Mouse (Mus musculus): ENCODE results near the gene Foxs1. TPM values are rescaled to one million over a fixed set of nuclear protein-coding genes. Genes with fewer than 3 reads are reported as not detected.

Gene Foxs1
- total RNA-seq, 2 experiments from 2014 or later = 3.7 TPM

DNA sequence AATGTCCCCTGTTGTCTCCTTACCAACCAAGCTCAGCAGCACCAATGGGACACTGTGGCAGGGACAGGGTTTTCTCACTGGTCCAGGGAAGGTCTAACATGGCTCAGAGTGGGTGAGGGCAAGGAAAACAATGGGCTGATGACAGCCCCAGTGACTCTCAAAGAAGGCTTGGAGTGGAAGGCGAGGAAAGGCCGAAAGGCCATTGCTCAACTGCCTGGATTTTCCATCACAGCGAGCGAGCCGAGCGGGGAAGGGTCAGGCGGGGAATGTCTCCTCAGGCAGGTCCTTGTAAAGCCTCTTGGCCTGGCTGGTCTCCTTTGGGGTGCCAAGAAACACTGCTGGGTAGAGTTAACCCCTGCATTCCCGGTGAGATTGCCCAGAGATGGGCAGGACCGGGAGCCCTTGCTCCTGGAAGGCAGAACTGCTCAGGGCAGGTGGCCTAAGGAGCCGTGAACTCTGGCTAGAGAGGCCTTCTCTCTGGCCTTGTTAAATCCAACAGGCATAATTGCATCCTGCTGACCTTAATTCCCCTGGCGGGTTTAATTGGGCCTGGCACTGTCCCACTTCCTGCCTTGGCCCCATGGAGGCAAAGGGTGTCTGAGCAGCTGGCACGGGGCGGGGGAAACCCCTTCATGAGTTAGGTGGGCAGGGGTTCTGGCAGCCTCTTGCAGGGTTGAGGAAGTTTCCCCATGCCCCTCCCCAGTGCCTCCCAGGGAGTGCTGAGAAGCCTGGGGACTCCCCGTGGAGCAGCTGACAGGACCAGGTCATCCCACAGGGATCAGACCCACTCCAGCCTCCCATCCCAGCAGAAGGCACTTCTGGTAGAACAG, 25.7 kb downstream of the Foxs1 start:
- DNase-seq (ENCODE audit: low spot score) = no peak
- intact Hi-C loops (cut with DNase I) = no loop called here

DNA sequence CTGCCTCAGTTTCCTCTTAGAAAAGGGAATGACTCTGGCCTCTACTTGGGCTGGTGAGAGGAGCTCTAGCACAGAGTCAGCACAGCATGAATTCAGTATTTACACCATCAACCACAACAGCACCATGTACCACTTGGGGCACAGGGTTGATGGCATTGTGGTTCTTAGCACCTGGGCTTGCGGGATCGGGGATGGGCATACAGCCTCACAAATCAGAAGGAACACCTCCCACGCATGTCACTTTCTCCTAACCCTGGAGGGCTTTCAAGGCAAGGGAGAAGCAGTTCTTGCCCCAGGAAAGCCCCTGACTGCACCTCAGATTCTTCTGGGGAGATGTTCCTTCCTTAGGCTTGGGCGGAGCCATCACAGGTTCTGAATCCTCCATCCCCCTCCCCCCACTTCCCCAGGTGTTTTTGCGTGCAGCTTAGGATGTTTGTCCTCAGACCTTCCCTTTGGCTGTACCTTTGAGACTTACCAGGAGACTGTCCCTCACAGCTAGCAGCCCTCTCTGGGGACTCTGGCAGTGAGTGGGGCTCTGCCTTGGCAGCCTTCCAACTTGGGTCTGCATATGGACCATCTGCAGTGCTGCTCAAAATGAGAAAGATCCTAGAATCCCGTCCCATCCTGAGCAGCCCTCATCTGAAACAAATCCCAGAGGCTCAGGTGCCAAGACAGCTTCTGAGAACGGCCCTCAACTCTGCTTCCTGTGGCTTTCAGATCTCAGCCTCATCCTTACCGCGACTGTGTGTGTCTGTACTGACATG, 26.6 kb downstream of the Foxs1 start:
- DNase-seq (ENCODE audit: low spot score) = no peak
- intact Hi-C loops (cut with DNase I) = no loop called here

DNA sequence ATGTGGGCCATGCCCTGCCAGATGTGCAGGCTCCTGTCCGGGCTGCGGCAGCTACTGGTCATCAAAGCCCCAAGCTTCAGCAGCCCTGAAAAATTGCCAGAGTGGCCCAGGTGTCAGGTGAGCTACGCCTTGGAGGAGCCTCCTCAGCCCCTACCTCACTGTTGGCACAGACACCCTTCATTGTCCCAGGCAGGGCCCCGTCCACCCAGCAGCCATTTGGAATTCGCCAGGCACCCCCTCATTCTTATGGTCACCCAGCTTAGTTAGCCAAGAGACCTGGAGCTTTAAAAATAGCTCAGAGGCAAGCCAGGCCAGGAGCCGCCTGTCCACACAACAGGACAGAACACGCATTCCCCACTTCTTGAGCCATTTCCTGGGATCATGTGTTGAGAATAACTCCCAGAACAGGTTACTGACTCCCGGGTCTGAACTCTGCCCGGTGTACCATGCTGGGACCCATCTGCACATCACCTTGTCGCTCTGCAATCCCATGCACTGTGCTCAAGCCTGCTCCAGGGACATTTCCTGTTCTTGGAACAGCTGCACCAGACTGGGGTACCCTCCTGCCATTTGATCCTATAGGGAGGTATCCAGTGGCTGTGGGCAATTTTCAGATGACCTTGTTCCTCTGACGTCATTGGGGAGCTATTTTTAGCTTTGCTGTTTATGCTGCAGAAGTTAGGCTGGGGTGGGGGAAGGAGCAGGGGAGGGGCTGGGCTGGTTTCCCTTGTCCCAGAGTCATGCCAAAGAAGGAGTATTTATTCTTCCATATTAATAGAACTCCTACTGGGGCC, 27.8 kb downstream of the Foxs1 start:
- intact Hi-C loops (cut with DNase I) = no loop called here
- DNase-seq (ENCODE audit: low spot score) = no peak

DNA sequence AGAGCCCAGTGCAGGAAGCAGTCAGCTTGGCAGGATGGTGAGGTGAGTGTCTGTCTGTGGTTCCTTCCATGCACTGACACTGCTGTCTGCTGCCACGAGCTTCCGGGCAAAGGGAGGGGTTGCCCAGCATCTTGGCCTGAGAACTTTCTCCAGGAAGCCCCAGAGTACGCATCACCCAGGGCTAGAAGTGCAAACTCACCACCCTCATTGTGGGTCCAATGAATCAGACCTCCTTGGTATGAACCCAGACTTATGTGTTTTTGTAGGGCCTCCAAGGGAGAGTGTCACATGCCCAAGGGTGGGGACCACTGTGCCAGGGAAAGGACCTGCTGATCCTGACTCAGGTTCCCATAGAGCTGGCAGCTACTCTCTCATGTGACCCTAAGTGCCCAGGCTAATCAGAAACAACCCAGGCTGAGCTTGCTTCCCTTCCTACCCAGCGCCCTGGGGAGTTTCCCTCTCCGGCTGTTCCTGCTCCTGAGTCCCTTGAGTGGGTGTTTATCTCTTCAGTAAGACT, 28.8 kb downstream of the Foxs1 start:
- intact Hi-C loops (cut with DNase I) = no loop called here
- DNase-seq (ENCODE audit: low spot score) = no peak

DNA sequence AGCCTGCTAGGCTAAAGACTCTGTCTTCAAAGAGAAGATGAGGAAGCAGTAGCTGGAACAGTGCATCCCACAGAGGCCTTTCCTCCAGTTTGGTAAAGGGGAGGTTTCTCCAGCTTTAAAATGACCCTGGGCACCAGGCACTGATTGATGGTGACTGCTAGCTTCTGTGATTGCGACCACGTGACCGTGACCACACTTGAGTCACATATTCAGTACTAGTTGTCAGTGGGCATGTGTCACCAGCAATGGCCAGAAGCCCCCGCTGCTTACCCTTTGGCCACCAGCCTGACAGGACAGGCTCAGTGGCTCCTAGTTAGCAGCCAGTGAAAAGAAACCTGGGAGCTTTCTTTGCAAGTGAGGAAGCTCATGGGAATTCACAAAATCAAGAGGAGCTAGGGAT, 29.4 kb downstream of the Foxs1 start:
- DNase-seq (ENCODE audit: low spot score) = no peak
- intact Hi-C loops (cut with DNase I) = no loop called here

DNA sequence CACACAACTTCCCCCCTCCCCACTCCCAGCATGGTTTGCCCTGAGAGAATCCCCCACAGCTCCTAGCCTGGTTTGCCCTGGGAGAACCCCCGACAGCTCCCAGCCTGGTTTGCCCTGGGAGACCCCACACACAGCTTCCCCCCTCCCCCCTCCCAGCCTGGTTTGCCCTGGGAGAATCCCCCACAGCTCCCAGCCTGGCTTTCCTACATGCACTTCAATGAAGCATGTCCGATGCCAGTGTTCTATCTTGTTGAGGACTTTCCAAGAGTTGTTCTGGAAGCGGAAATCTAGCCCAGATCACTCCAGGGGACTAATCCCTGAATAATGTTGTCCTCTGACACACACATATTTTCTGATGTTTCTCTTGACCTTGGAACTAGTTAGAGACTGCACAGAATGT, 30.4 kb downstream of the Foxs1 start:
- intact Hi-C loops (cut with DNase I) = no loop called here
- no peak for DNase-seq (ENCODE audit: low spot score)

DNA sequence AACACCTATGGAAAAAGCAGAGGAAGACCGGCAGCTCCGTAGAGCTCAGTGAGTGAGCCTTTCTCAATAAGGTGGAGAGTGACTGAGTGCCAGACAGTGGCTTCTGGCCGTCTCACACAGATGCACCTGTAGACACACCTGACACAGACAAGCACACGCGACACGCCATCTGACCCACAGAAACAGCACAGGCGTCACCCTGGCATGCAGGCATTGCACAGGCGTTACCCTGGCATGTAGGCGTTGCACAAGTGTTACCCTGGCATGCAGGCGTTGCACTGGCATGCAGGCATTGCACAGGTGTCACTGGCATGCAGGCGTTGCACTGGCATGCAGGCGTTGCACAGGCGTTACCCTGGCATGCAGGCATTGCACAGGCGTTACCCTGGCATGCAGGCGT, 31.7 kb downstream of the Foxs1 start:
- intact Hi-C loops (cut with DNase I) = no loop called here
- DNase-seq (ENCODE audit: low spot score) = no peak

DNA sequence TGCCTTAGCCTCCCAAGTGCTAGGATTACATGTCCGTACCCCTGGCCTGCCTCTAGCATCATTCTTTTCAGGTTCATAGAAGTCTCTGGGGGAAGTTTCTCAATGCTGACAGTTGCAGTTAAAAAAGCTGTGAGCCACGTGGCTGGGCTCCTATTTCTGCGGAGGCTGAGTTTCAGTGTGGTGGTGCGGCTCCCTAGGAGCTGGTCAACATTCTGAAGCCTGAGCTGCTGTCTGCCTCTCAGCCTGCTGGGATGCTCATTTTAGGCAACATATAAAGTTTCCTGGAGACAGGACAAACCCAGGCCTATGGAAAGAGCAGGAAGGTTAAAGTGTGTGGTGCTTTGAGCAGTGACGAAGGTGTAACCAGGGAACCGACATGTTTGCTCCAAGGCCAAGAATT, 34.0 kb downstream of the Foxs1 start:
- DNase-seq (ENCODE audit: low spot score) = no peak
- intact Hi-C loops (cut with DNase I) = no loop called here

DNA sequence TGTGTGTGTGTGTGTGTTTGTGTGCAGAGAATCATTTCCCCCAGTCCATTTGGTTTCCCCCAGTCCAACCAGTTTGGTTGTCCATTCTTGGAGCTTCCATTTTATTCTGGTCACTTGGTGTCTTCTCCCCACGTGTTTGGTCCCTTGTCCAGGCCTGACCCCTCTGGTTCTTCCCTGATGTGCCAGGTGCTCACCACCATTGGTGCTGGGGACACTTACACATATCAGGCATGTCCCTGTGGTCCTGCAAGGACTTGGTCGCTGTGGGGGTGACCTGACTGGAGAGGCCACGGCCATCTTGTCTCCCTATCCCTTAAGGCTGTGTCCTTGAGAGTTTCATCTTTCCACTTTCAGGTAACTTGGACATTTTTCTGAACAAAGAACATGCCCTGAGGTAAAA, 36.1 kb downstream of the Foxs1 start:
- intact Hi-C loops (cut with DNase I) = no loop called here
- no peak for DNase-seq (ENCODE audit: low spot score)

DNA sequence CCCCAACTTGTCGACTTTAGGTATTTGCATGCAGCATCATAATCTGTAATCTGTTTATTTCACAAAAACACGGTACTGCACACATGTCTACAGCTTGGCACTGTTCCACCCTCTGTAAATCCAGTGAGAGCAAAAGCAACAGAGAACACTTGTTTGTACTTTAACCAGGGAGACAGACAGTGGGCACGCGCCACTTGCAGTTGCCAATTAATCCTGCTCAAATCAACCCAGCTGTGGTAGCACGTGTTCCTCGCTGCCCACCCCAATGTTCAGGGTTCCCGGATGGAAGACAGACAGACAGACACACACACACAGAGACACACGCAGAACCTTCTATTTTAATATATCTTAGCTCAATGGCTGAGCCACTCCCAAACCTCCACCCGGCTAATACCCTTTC, 37.2 kb downstream of the Foxs1 start:
- intact Hi-C loops (cut with DNase I) = no loop called here
- no peak for DNase-seq (ENCODE audit: low spot score)

DNA sequence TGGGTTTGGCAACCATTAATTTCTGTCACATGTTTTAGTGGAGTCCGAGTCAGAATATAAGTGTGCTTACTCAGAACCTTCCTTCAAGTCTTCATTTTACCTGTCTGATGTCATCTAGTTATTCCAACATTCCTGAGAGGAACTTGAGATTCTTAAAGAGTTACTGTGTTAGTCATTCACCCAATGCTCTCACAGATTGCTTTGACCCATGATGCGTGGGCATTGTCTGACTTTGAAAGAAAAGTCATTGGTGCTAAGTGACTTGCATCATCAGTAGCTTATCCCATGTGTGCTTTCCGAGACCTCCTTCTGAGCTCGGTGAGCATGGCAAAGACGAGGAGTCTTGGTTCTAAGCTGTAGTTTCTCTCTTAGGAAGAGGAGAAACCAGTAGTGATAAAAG, 44.2 kb downstream of the Foxs1 start:
- intact Hi-C loops (cut with DNase I) = no loop called here
- DNase-seq (ENCODE audit: low spot score) = no peak

DNA sequence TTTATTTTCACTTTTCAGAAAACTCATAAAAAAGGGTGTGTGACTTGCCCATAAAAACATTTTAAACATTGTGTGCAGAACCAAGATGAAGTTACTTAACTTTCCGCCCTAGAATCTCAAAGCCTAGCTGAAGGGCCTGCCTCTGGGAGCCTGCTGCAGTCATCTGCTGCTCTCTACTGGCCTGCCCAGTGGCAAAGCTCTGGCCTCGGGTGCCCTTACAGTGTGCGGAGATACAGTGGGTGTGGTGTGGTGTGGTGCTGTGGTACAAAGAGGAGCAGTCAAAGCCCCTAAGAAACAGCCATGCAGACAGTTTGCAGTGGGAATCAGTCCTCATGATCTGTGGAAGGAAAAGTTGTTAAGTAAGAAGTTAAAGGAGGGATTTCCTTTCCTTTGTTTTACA, 45.8 kb downstream of the Foxs1 start:
- intact Hi-C loops (cut with DNase I) = no loop called here
- no peak for DNase-seq (ENCODE audit: low spot score)

DNA sequence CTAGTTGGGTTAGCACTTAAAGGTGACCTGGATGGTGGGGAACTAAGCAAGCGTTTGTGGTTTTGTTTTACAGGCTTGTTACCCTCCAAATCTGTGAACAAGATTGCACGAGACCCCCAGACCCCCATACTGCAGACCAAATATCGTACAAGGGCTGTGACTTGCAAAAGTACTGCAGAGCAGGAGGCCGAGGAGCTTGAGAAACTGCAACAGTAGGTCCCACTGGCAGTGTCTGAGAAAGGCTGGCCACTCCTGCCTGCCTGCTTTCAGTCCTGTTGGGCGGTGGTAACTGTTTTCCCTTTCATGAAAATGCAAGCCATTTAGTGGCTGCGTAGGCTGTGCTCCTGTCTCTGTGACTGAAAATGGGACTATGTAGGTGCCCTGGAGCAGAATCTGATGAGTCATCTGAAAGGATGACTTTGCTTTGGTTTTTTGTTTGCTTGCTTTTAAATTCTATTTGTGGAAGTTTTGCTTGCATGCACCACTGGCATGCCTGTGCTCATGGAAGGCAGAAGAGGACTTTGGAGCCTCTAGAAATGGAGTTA, 48.8 kb downstream of the Foxs1 start:
- intact Hi-C loops (cut with DNase I) = no loop called here
- DNase-seq (ENCODE audit: low spot score) = no peak

Other genes with a start within 250 kb of the Foxs1 start
- gene Mcts2, start 246.2 kb downstream of the Foxs1 start, total RNA-seq (2021) = 10 to 100 TPM; 17.7 to 18.5 TPM
- gene Id1, start 197.0 kb downstream of the Foxs1 start, total RNA-seq (2021) = 10 to 100 TPM; 37.8 to 57.0 TPM
- 10 to 100 TPM; 12.2 to 16.8 TPM for gene Cox4i2, start 179.0 kb downstream of the Foxs1 start, total RNA-seq (2021)
- 10 to 100 TPM; 58.6 to 59.0 TPM for gene Bcl2l1, start 101.5 kb downstream of the Foxs1 start, total RNA-seq (2021)
- gene Tpx2, start 85.2 kb downstream of the Foxs1 start, total RNA-seq (2021) = 1 to 10 TPM; 1.5 to 1.6 TPM
- under 1 TPM in 1 of 2 experiments, not detected in 1; 0.13 TPM for gene Mylk2, start 21.9 kb downstream of the Foxs1 start, total RNA-seq (2021)
- under 1 TPM in 1 of 2 experiments, not detected in 1; 0.20 TPM for gene Dusp15, start 18.5 kb upstream of the Foxs1 start, total RNA-seq (2021)
- not detected for gene Ttll9, start 29.3 kb upstream of the Foxs1 start, total RNA-seq (2021)
- gene Pdrg1, start 82.2 kb upstream of the Foxs1 start, total RNA-seq (2021) = 100 to 1,000 TPM; 110 to 116 TPM
- gene Xkr7, start 98.6 kb upstream of the Foxs1 start, total RNA-seq (2021) = not detected
- gene Ccm2l, start 132.7 kb upstream of the Foxs1 start, total RNA-seq (2021) = 10 to 100 TPM; 15.8 to 16.7 TPM
- 1 to 10 TPM; 1.1 to 1.4 TPM for gene Hck, start 175.3 kb upstream of the Foxs1 start, total RNA-seq (2021)
- 10 to 100 TPM; 47.5 to 51.3 TPM for gene Tm9sf4, start 228.1 kb upstream of the Foxs1 start, total RNA-seq (2021)